Mouse (Mus musculus): ENCODE data around the gene Pnkp.

GRCm38 (mm10) chr7:44895206-44895592 is 38.3 kb downstream of the Pnkp start:
- no peak for TF ChIP-seq GATA1 (IDR thresholded peaks at IDR 0.05; ENCODE audit: borderline replicate concordance, low read length)
- TF ChIP-seq FLI1 (IDR thresholded peaks at IDR 0.05; ENCODE audit: low read length) = no peak
